Mouse (Mus musculus) limb, embryonic 11.5 days (tissue): Measurements from ENCODE around the gene Cfap77. TPM values are rescaled to one million over a fixed set of nuclear protein-coding genes. Genes with fewer than 3 reads are reported as not detected.

Source experiments
- ATAC-seq: fragments of 200-750 bp; cut with Nextera tagmentation; 2 replicates; pipeline ENCODE4 v1.8.0; 2017; ENCODE audit warnings: low read depth; ENCODE audit not compliant: insufficient number of reproducible peaks, low FRiP score, low TSS enrichment
- DNase-seq: peaks from one replicate; pipeline ENCODE4 v3.0.0-alpha.2; 2015; ENCODE audit warnings: low spot score
- H3K27ac ChIP-seq: fragments of 300-500 bp; sonication (generic); replicated peaks from 2 replicates; pipeline ENCODE4 v1.5.1; 2014; ENCODE audit warnings: low read depth, mild to moderate bottlenecking, low read length
- H3K27me3 ChIP-seq: fragments of 300-500 bp; sonication (generic); 2 replicates; pipeline ENCODE4 v1.6.1; 2014; ENCODE audit warnings: mild to moderate bottlenecking, low read length, mixed read lengths; ENCODE audit not compliant: control insufficient read depth, insufficient read depth
- H3K36me3 ChIP-seq: fragments of 300-500 bp; sonication (generic); 2 replicates; pipeline ENCODE4 v1.6.1; 2014; ENCODE audit warnings: mild to moderate bottlenecking, low read length, moderate library complexity, mixed read lengths; ENCODE audit not compliant: control insufficient read depth, insufficient read depth
- H3K4me1 ChIP-seq: fragments of 300-500 bp; sonication (generic); 2 replicates; pipeline ENCODE4 v1.6.1; 2014; ENCODE audit warnings: low read length, mixed read lengths; ENCODE audit not compliant: control insufficient read depth, insufficient read depth
- H3K4me2 ChIP-seq: fragments of 300-500 bp; sonication (generic); 2 replicates; pipeline ENCODE4 v1.6.1; 2014; ENCODE audit warnings: low read depth, mild to moderate bottlenecking, moderate library complexity; ENCODE audit not compliant: severe bottlenecking
- H3K4me3 ChIP-seq: fragments of 300-500 bp; sonication (generic); 2 replicates; pipeline ENCODE4 v1.5.1; 2014; ENCODE audit warnings: low read depth, low read length
- H3K9ac ChIP-seq: fragments of 300-500 bp; sonication (generic); 2 replicates; pipeline ENCODE4 v1.6.1; 2014; ENCODE audit warnings: mild to moderate bottlenecking, low read length
- H3K9me3 ChIP-seq: fragments of 300-500 bp; sonication (generic); 2 replicates; pipeline ENCODE4 v1.6.1; 2016; ENCODE audit warnings: low read length; ENCODE audit not compliant: control insufficient read depth
- WGBS: fragments of 180-500 bp; shearing (Covaris S2); extraction: QIAGEN DNeasy Blood & Tissue Kit; methylation state at CpG from one replicate; pipeline ENCODE4 v1.1.7; 2014; 5-methylcytosine and 5-hydroxymethylcytosine counted together
- polyA plus RNA-seq: library from polyadenylated mRNA; unstranded; fragments of >200 nt; fragmentation: Nextera tagmentation; extraction: Ambion mirVana; gene quantifications from 2 replicates; pipeline ENCODE4 v1.2.1, GENCODE M21; 2014

Cfap77 gene
- polyA plus RNA-seq, 1 experiment from 2014 or later, result not detected

DNA sequence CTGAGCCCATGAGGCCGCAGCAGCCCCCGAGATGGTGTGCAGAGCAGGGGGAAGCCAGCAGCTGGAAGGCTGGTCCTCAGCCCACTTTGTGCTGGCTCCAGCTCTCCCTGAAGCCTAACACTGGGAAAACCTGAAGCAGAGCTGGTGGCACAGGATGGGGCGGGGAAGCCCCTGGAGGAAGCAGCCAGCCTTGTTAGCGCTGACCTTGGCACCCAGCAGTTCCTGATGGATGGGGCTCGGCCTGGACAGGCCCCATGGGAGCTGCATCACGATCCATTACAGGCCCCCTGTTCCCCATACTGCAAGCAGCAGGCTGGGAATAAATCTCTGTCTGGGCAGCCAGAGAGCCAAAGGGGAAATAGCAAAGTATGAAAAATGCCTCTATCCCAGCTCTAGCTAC lies 80.3 kb downstream of the Cfap77 start:
- Histone ChIP-seq H3K9ac (no peak overlapping the region), H3K36me3 (no peaks in the 10 kb centered on the region), H3K4me3 (no peak overlapping the region), H3K27me3 (peaks cover 42% of the 10 kb centered on the region), H3K27ac (peak overlapping the region; percentile 14; the same call in 1 of the 2 replicates), H3K4me1 (peaks cover 20% of the 10 kb centered on the region), H3K4me2 (peak overlapping the region; percentile 4; the same call in 1 of the 2 replicates), H3K9me3 (no peaks in the 10 kb centered on the region; the same call in 1 of the 2 replicates)
- ATAC-seq (no peak), DNase-seq (no peak)
- 7% methylated on average over 6 of the region's 6 CpGs for WGBS

- peak overlapping the region; percentile 14; the same call in 1 of the 2 replicates for H3K27ac ChIP-seq
- DNase-seq (peak; percentile 51), ATAC-seq (no peak)
- peak overlapping the region; percentile 4; the same call in 1 of the 2 replicates for H3K4me2 ChIP-seq
- H3K9me3 ChIP-seq, result no peaks in the 10 kb centered on the region; the same call in 1 of the 2 replicates
- H3K4me1 ChIP-seq, result peaks cover 20% of the 10 kb centered on the region
- H3K4me3 ChIP-seq, result no peak overlapping the region
- WGBS, result 16% methylated on average over 15 of the region's 15 CpGs
- H3K36me3 ChIP-seq, result no peaks in the 10 kb centered on the region
- no peak overlapping the region for H3K9ac ChIP-seq
- H3K27me3 ChIP-seq, result peaks cover 45% of the 10 kb centered on the region
Observed at GRCm38 (mm10) chr2:28973832-28974450, 80.9 kb downstream of the Cfap77 start.

DNA sequence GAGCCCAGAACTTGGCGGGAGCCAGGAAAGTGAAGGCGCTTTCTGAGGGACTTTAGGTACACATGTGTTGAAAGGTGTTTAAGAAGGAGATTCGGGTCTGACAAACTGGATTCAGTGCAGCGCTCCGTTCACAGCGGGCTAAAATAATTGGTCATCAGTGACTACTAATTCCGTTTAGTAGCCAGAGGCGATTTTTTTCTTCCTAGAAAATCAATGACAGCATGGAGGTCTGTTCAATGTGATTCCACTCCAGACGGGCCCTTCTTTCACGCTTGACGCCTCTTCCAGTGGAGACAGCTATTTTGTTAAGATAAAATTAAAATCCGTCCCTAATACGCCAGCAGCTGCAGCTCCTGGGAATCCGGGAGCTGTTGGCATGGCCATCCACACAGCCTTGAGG lies 84.4 kb downstream of the Cfap77 start:
- Histone ChIP-seq H3K4me2 (no peak overlapping the region), H3K36me3 (no peaks in the 10 kb centered on the region), H3K27ac (no peak overlapping the region), H3K4me1 (peaks cover 32% of the 10 kb centered on the region), H3K9ac (no peak overlapping the region), H3K9me3 (no peaks in the 10 kb centered on the region; the same call in 1 of the 2 replicates), H3K27me3 (peaks cover 45% of the 10 kb centered on the region), H3K4me3 (no peak overlapping the region)
- DNase-seq (no peak), ATAC-seq (no peak)
- 73% methylated on average over 14 of the region's 14 CpGs for WGBS

DNA sequence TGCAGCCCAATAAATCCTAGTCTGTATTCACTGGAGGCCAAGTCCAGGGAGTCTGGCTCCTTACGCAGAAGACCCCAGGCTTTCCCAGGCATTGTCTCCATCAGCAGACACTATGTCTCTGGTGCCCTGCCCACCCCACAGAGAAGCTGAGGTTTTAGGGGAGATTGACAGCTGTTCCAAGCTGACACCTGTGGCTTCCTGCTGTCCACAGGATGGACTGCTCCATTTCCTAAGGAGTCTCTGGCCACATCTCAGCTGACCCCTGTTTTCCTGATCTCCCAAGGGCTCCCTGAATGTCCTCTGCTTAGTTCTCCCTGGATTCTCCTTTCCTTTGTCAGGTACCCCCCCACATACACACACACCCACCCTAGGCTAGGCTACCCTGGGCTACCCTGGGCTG lies 86.6 kb downstream of the Cfap77 start:
- Histone ChIP-seq H3K4me1 (peaks cover 12% of the 10 kb centered on the region), H3K27me3 (peaks cover 33% of the 10 kb centered on the region), H3K27ac (no peak overlapping the region), H3K36me3 (no peaks in the 10 kb centered on the region), H3K4me2 (no peak overlapping the region), H3K4me3 (no peak overlapping the region), H3K9ac (no peak overlapping the region), H3K9me3 (no peaks in the 10 kb centered on the region; the same call in 1 of the 2 replicates)
- 73% methylated on average over 1 of the region's 1 CpGs for WGBS
- ATAC-seq (no peak), DNase-seq (no peak)

GRCm38 (mm10) chr2:28966151-28966795 lies 88.6 kb downstream of the Cfap77 start:
- Histone ChIP-seq H3K9me3 (no peaks in the 10 kb centered on the region; the same call in 1 of the 2 replicates), H3K27ac (no peak overlapping the region), H3K9ac (no peak overlapping the region), H3K4me1 (peaks cover 12% of the 10 kb centered on the region), H3K36me3 (no peaks in the 10 kb centered on the region), H3K27me3 (peaks cover 34% of the 10 kb centered on the region), H3K4me2 (no peak overlapping the region), H3K4me3 (no peak overlapping the region)
- peak; percentile 30 for DNase-seq
- WGBS, result 26% methylated on average over 14 of the region's 14 CpGs
- ATAC-seq, result peak; percentile 39; the same call in 1 of the 2 replicates

DNA sequence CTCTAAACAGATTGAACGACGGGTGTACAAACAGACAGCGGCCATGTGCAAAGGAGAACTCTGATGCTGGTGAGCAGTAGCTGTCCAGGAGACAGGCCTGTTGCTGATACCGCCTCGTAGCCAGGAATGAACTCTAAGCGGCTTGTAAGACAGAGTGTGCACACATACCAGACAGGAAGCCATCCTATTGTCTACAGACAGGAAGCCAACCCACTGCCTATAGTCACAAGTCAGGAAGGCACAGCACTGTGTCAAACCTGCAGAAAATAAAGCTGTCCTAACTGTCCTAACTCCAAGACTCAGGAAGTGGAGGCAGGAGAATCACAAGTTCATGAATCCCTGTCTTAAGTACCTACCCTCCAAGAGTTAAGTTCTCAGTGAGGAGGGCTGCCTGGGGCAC lies 91.3 kb downstream of the Cfap77 start:
- Histone ChIP-seq H3K27me3 (peaks cover 21% of the 10 kb centered on the region), H3K4me3 (no peak overlapping the region)
- WGBS, result 82% methylated on average over 6 of the region's 6 CpGs

GRCm38 (mm10) chr2:28961636-28962035 lies 93.2 kb downstream of the Cfap77 start:
- DNase-seq (no peak), ATAC-seq (no peak)
- H3K27me3 ChIP-seq, result peaks cover 14% of the 10 kb centered on the region
- no peak overlapping the region for H3K4me2 ChIP-seq
- WGBS, result 70% methylated on average over 5 of the region's 5 CpGs
- no peaks in the 10 kb centered on the region for H3K9me3 ChIP-seq
- no peak overlapping the region for H3K27ac ChIP-seq
- H3K4me3 ChIP-seq, result no peak overlapping the region
- no peaks in the 10 kb centered on the region for H3K36me3 ChIP-seq
- peaks cover 10% of the 10 kb centered on the region for H3K4me1 ChIP-seq
- no peak overlapping the region for H3K9ac ChIP-seq

More for the DNA sequence above, 91.3 kb downstream of the Cfap77 start:
- H3K4me2 ChIP-seq, result no peak overlapping the region
- ATAC-seq, result no peak
- H3K4me1 ChIP-seq, result peaks cover 12% of the 10 kb centered on the region
- no peak overlapping the region for H3K9ac ChIP-seq
- DNase-seq, result no peak
- no peak overlapping the region for H3K27ac ChIP-seq
- no peaks in the 10 kb centered on the region for H3K36me3 ChIP-seq
- H3K9me3 ChIP-seq, result no peaks in the 10 kb centered on the region

GRCm38 (mm10) chr2:28961024-28961585 lies 93.8 kb downstream of the Cfap77 start:
- Histone ChIP-seq H3K9me3 (no peaks in the 10 kb centered on the region), H3K4me2 (no peak overlapping the region), H3K27me3 (peaks cover 14% of the 10 kb centered on the region), H3K4me1 (peaks cover 5% of the 10 kb centered on the region), H3K9ac (no peak overlapping the region), H3K36me3 (no peaks in the 10 kb centered on the region), H3K4me3 (no peak overlapping the region), H3K27ac (no peak overlapping the region)
- WGBS, result 87% methylated on average over 15 of the region's 15 CpGs
- DNase-seq, result no peak
- ATAC-seq, result no peak
